Mouse (Mus musculus) T-helper 17 cell (primary cell): ENCODE results near the gene Ankef1.

Experiments used
- in situ Hi-C, 2 experiments: fragments of 300-600 bp; cut with MboI, MseI; formaldehyde crosslinking; loops; 1 replicate in 1 of 2; 2 replicates in 1 of 2; pipeline ENCODE4 v1.15.1; 2025; ENCODE audit warnings: high pct_unique_total_duplicates in 2 of 2

The Ankef1 gene

DNA sequence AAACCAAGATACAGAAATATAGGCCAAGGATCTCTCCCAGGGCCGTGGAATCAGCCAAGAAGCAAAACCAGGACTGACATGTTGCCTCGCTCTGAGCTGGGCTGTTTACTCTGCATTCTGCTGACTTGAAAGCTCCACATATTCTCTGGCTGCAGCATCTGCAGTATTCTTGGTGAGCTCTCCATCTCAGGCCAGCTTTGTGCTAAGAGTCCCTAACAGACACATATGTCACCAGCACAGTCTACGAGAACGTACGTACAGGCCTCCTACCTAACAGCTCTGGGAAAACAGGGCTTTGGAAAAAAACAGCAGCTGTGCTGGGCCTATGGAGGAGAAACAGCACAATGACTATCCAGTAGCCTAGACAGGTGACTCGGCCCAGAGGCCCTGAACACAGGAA, 97.0 kb downstream of the Ankef1 start:
- in situ Hi-C loops: no loop called here

GRCm38 (mm10) chr2:136600651-136601170, 99.0 kb downstream of the Ankef1 start:
- in situ Hi-C loops: no loop called here

- in situ Hi-C loops: no loop called here
Measured at GRCm38 (mm10) chr2:136601206-136601605, 99.5 kb downstream of the Ankef1 start.
